Mouse (Mus musculus): ENCODE measurements around the gene Sprr2i. TPM values are rescaled to one million over a fixed set of nuclear protein-coding genes. Genes with fewer than 3 reads are reported as not detected.

The Sprr2i gene
- not detected in 2 replicates for polyA plus RNA-seq (2014; fragmentation: Nextera tagmentation; extraction: Ambion mirVana)

GRCm38 (mm10) chr3:92407691-92408090 lies at the start of gene Sprr2i:
Gene Sprr2i (plus strand): TSS chr3:92407991.
- WGBS, result 93% methylated on average over 2 of the region's 2 CpGs
- Histone ChIP-seq H3K27me3 (ENCODE audit: control insufficient read depth, insufficient read depth, low read length) (no peaks in the 10 kb centered on the region), H3K9ac (ENCODE audit: low read depth, low read length) (no peak within 1 kb of the TSS), H3K36me3 (ENCODE audit: control insufficient read depth, insufficient read depth, low read length) (no peaks in the 10 kb centered on the region), H3K9me3 (ENCODE audit: control insufficient read depth, low read length) (no peaks in the 10 kb centered on the region), H3K4me3 (ENCODE audit: low read depth, low read length) (no peak within 1 kb of the TSS), H3K4me1 (replicated peaks; ENCODE audit: control insufficient read depth, insufficient read depth, low read length) (no peaks in the 10 kb centered on the region), H3K27ac (ENCODE audit: low read depth, low read length) (no peak within 1 kb of the TSS), H3K4me2 (replicated peaks; ENCODE audit: low read depth, low read length) (no peak within 1 kb of the TSS)
- no peak for DNase-seq (ENCODE audit: low spot score)
- no peak for ATAC-seq (ENCODE audit: low FRiP score)

GRCm38 (mm10) chr3:92361619-92362018 lies 46.2 kb upstream of the Sprr2i start:
- Histone ChIP-seq H3K4me2 (replicated peaks; ENCODE audit: low read depth, low read length) (no peak overlapping the region), H3K4me3 (ENCODE audit: low read depth, low read length) (no peak overlapping the region), H3K36me3 (ENCODE audit: control insufficient read depth, insufficient read depth, low read length) (no peaks in the 10 kb centered on the region), H3K27ac (ENCODE audit: low read depth, low read length) (no peak overlapping the region), H3K9me3 (ENCODE audit: control insufficient read depth, low read length) (no peaks in the 10 kb centered on the region), H3K4me1 (replicated peaks; ENCODE audit: control insufficient read depth, insufficient read depth, low read length) (no peaks in the 10 kb centered on the region), H3K27me3 (ENCODE audit: control insufficient read depth, insufficient read depth, low read length) (no peaks in the 10 kb centered on the region), H3K9ac (ENCODE audit: low read depth, low read length) (no peak overlapping the region)
- ATAC-seq (ENCODE audit: low FRiP score) (no peak), DNase-seq (ENCODE audit: low spot score) (no peak)

- Histone ChIP-seq H3K9ac (ENCODE audit: low read depth, low read length) (no peak within 1 kb of the TSS), H3K27ac (ENCODE audit: low read depth, low read length) (no peak within 1 kb of the TSS), H3K4me3 (ENCODE audit: low read depth, low read length) (no peak within 1 kb of the TSS), H3K4me1 (replicated peaks; ENCODE audit: control insufficient read depth, insufficient read depth, low read length) (no peaks in the 10 kb centered on the region), H3K9me3 (ENCODE audit: control insufficient read depth, low read length) (no peaks in the 10 kb centered on the region), H3K4me2 (replicated peaks; ENCODE audit: low read depth, low read length) (no peak within 1 kb of the TSS), H3K27me3 (ENCODE audit: control insufficient read depth, insufficient read depth, low read length) (no peaks in the 10 kb centered on the region), H3K36me3 (ENCODE audit: control insufficient read depth, insufficient read depth, low read length) (no peaks in the 10 kb centered on the region)
- 74% methylated on average over 3 of the region's 3 CpGs for WGBS
- no peak for ATAC-seq (ENCODE audit: low FRiP score)
- DNase-seq (ENCODE audit: low spot score), result no peak
Observed at GRCm38 (mm10) chr3:92364887-92365286, 42.9 kb upstream of the Sprr2i start, which contains the start of gene Sprr2f. Gene Sprr2f (plus strand): TSS chr3:92365187.

GRCm38 (mm10) chr3:92373613-92374012 lies 34.2 kb upstream of the Sprr2i start:
- Histone ChIP-seq H3K4me2 (replicated peaks; ENCODE audit: low read depth, low read length) (no peak overlapping the region), H3K27ac (ENCODE audit: low read depth, low read length) (no peak overlapping the region), H3K27me3 (ENCODE audit: control insufficient read depth, insufficient read depth, low read length) (no peaks in the 10 kb centered on the region), H3K9ac (ENCODE audit: low read depth, low read length) (no peak overlapping the region), H3K4me3 (ENCODE audit: low read depth, low read length) (no peak overlapping the region), H3K36me3 (ENCODE audit: control insufficient read depth, insufficient read depth, low read length) (no peaks in the 10 kb centered on the region), H3K9me3 (ENCODE audit: control insufficient read depth, low read length) (no peaks in the 10 kb centered on the region), H3K4me1 (replicated peaks; ENCODE audit: control insufficient read depth, insufficient read depth, low read length) (no peaks in the 10 kb centered on the region)
- ATAC-seq (ENCODE audit: low FRiP score) (no peak), DNase-seq (ENCODE audit: low spot score) (no peak)
- WGBS, result 77% methylated on average over 2 of the region's 2 CpGs

- H3K27me3 ChIP-seq (ENCODE audit: control insufficient read depth, insufficient read depth, low read length), result no peaks in the 10 kb centered on the region
- ATAC-seq (ENCODE audit: low FRiP score), result no peak
- no peaks in the 10 kb centered on the region for H3K9me3 ChIP-seq (ENCODE audit: control insufficient read depth, low read length)
- H3K4me1 ChIP-seq (replicated peaks; ENCODE audit: control insufficient read depth, insufficient read depth, low read length), result no peaks in the 10 kb centered on the region
- H3K9ac ChIP-seq (ENCODE audit: low read depth, low read length), result no peak within 1 kb of the TSS
- H3K36me3 ChIP-seq (ENCODE audit: control insufficient read depth, insufficient read depth, low read length), result no peaks in the 10 kb centered on the region
- no peak within 1 kb of the TSS for H3K4me2 ChIP-seq (replicated peaks; ENCODE audit: low read depth, low read length)
- 85% methylated on average over 1 of the region's 1 CpGs for WGBS
- no peak within 1 kb of the TSS for H3K27ac ChIP-seq (ENCODE audit: low read depth, low read length)
- H3K4me3 ChIP-seq (ENCODE audit: low read depth, low read length), result no peak within 1 kb of the TSS
- no peak for DNase-seq (ENCODE audit: low spot score)
Observed at GRCm38 (mm10) chr3:92385385-92385784, 22.4 kb upstream of the Sprr2i start, which contains the start of gene Sprr2h. Gene Sprr2h (plus strand): TSS chr3:92385685.

GRCm38 (mm10) chr3:92394301-92394700 lies 13.5 kb upstream of the Sprr2i start:
- no peak overlapping the region for H3K27ac ChIP-seq (ENCODE audit: low read depth, low read length)
- no peaks in the 10 kb centered on the region for H3K36me3 ChIP-seq (ENCODE audit: control insufficient read depth, insufficient read depth, low read length)
- WGBS, result 51% methylated on average over 1 of the region's 1 CpGs
- DNase-seq (ENCODE audit: low spot score), result no peak
- no peak for ATAC-seq (ENCODE audit: low FRiP score)
- no peak overlapping the region for H3K9ac ChIP-seq (ENCODE audit: low read depth, low read length)
- no peaks in the 10 kb centered on the region for H3K4me1 ChIP-seq (replicated peaks; ENCODE audit: control insufficient read depth, insufficient read depth, low read length)
- no peaks in the 10 kb centered on the region for H3K27me3 ChIP-seq (ENCODE audit: control insufficient read depth, insufficient read depth, low read length)
- no peaks in the 10 kb centered on the region for H3K9me3 ChIP-seq (ENCODE audit: control insufficient read depth, low read length)
- H3K4me3 ChIP-seq (ENCODE audit: low read depth, low read length), result no peak overlapping the region
- H3K4me2 ChIP-seq (replicated peaks; ENCODE audit: low read depth, low read length), result no peak overlapping the region

- H3K27me3 ChIP-seq (ENCODE audit: control insufficient read depth, insufficient read depth, low read length), result no peaks in the 10 kb centered on the region
- no peaks in the 10 kb centered on the region for H3K36me3 ChIP-seq (ENCODE audit: control insufficient read depth, insufficient read depth, low read length)
- no peak within 1 kb of the TSS for H3K4me2 ChIP-seq (replicated peaks; ENCODE audit: low read depth, low read length)
- H3K27ac ChIP-seq (ENCODE audit: low read depth, low read length), result no peak within 1 kb of the TSS
- no peaks in the 10 kb centered on the region for H3K9me3 ChIP-seq (ENCODE audit: control insufficient read depth, low read length)
- no peak within 1 kb of the TSS for H3K4me3 ChIP-seq (ENCODE audit: low read depth, low read length)
- no peaks in the 10 kb centered on the region for H3K4me1 ChIP-seq (replicated peaks; ENCODE audit: control insufficient read depth, insufficient read depth, low read length)
- ATAC-seq (ENCODE audit: low FRiP score), result no peak
- no peak within 1 kb of the TSS for H3K9ac ChIP-seq (ENCODE audit: low read depth, low read length)
- WGBS, result 90% methylated on average over 2 of the region's 2 CpGs
- DNase-seq (ENCODE audit: low spot score), result no peak
Observed at GRCm38 (mm10) chr3:92417782-92418181, 10.0 kb downstream of the Sprr2i start, which contains the start of gene Sprr2j-ps. Gene Sprr2j-ps (plus strand): TSS chr3:92418082.

GRCm38 (mm10) chr3:92429323-92429722 lies 21.5 kb downstream of the Sprr2i start, which contains the start of gene Gm9774:
Gene Gm9774 (minus strand): TSS chr3:92429423.
- Histone ChIP-seq H3K4me3 (ENCODE audit: low read depth, low read length) (no peak within 1 kb of the TSS), H3K9me3 (ENCODE audit: control insufficient read depth, low read length) (no peaks in the 10 kb centered on the region), H3K27me3 (ENCODE audit: control insufficient read depth, insufficient read depth, low read length) (no peaks in the 10 kb centered on the region), H3K27ac (ENCODE audit: low read depth, low read length) (no peak within 1 kb of the TSS), H3K4me2 (replicated peaks; ENCODE audit: low read depth, low read length) (no peak within 1 kb of the TSS), H3K36me3 (ENCODE audit: control insufficient read depth, insufficient read depth, low read length) (no peaks in the 10 kb centered on the region), H3K9ac (ENCODE audit: low read depth, low read length) (no peak within 1 kb of the TSS), H3K4me1 (replicated peaks; ENCODE audit: control insufficient read depth, insufficient read depth, low read length) (no peaks in the 10 kb centered on the region)
- ATAC-seq (ENCODE audit: low FRiP score) (no peak), DNase-seq (ENCODE audit: low spot score) (no peak)
- WGBS, result 88% methylated on average over 6 of the region's 6 CpGs

- no peak within 1 kb of the TSS for H3K4me2 ChIP-seq (replicated peaks; ENCODE audit: low read depth, low read length)
- 93% methylated on average over 2 of the region's 2 CpGs for WGBS
- DNase-seq (ENCODE audit: low spot score), result no peak
- H3K27ac ChIP-seq (ENCODE audit: low read depth, low read length), result no peak within 1 kb of the TSS
- no peaks in the 10 kb centered on the region for H3K4me1 ChIP-seq (replicated peaks; ENCODE audit: control insufficient read depth, insufficient read depth, low read length)
- no peak within 1 kb of the TSS for H3K4me3 ChIP-seq (ENCODE audit: low read depth, low read length)
- H3K9ac ChIP-seq (ENCODE audit: low read depth, low read length), result no peak within 1 kb of the TSS
- no peaks in the 10 kb centered on the region for H3K9me3 ChIP-seq (ENCODE audit: control insufficient read depth, low read length)
- ATAC-seq (ENCODE audit: low FRiP score), result no peak
- no peaks in the 10 kb centered on the region for H3K27me3 ChIP-seq (ENCODE audit: control insufficient read depth, insufficient read depth, low read length)
- no peaks in the 10 kb centered on the region for H3K36me3 ChIP-seq (ENCODE audit: control insufficient read depth, insufficient read depth, low read length)
Observed at GRCm38 (mm10) chr3:92432282-92432681, 24.5 kb downstream of the Sprr2i start, which contains the start of gene Sprr2k. Gene Sprr2k (plus strand): TSS chr3:92432582.
